Mouse (Mus musculus): ENCODE data around the gene Cysrt1. TPM values are rescaled to one million over a fixed set of nuclear protein-coding genes. Genes with fewer than 3 reads are reported as not detected.

The Cysrt1 gene
- polyA plus RNA-seq, 1 experiment from 2014 or later = 326 TPM

- no peaks in the 10 kb centered on the region for H3K36me3 ChIP-seq (ENCODE audit: control insufficient read depth, insufficient read depth, low read length)
- no peak within 1 kb of the TSS for H3K27ac ChIP-seq (replicated peaks)
- no peak for ATAC-seq (ENCODE audit: low FRiP score, low TSS enrichment)
- DNase-seq (ENCODE audit: low spot score) = no peak
- TF ChIP-seq CTCF (IDR thresholded peaks at IDR 0.05; ENCODE audit: low read depth) (no peak), EP300 (optimal IDR thresholded peaks at IDR 0.05) (no peak)
- no peak within 1 kb of the TSS for H3K4me2 ChIP-seq (replicated peaks; ENCODE audit: low read depth)
- H3K27me3 ChIP-seq (ENCODE audit: control insufficient read depth, insufficient read depth, low read length) = no peaks in the 10 kb centered on the region
- no peaks in the 10 kb centered on the region for H3K9me3 ChIP-seq (ENCODE audit: control insufficient read depth, low read length)
- no peaks in the 10 kb centered on the region for H3K4me1 ChIP-seq (replicated peaks; ENCODE audit: control insufficient read depth, insufficient read depth)
- no peak within 1 kb of the TSS for H3K4me3 ChIP-seq (ENCODE audit: low read depth, low read length)
- H3K9ac ChIP-seq (ENCODE audit: low read length) = no peak within 1 kb of the TSS
These were observed 23.8 kb downstream of the Cysrt1 start, which contains the start of gene Fam166a for GRCm38 (mm10) chr2:25218445-25218844. TSS of gene Fam166a (plus strand) at chr2:25218745.

- H3K4me1 ChIP-seq (replicated peaks; ENCODE audit: control insufficient read depth, insufficient read depth) = no peaks in the 10 kb centered on the region
- no peak overlapping the region for H3K4me2 ChIP-seq (replicated peaks; ENCODE audit: low read depth)
- no peak for TF ChIP-seq CTCF (IDR thresholded peaks at IDR 0.05; ENCODE audit: low read depth)
- TF ChIP-seq EP300 (optimal IDR thresholded peaks at IDR 0.05) = no peak
- DNase-seq (ENCODE audit: low spot score) (no peak), ATAC-seq (ENCODE audit: low FRiP score, low TSS enrichment) (no peak)
- H3K4me3 ChIP-seq (ENCODE audit: low read depth, low read length) = no peak overlapping the region
- H3K36me3 ChIP-seq (ENCODE audit: control insufficient read depth, insufficient read depth, low read length) = no peaks in the 10 kb centered on the region
- no peaks in the 10 kb centered on the region for H3K9me3 ChIP-seq (ENCODE audit: control insufficient read depth, low read length)
- no peak overlapping the region for H3K27ac ChIP-seq (replicated peaks)
- H3K9ac ChIP-seq (ENCODE audit: low read length) = no peak overlapping the region
- 53% methylated on average over 2 of the region's 2 CpGs for WGBS
- no peaks in the 10 kb centered on the region for H3K27me3 ChIP-seq (ENCODE audit: control insufficient read depth, insufficient read depth, low read length)
These were observed 24.6 kb downstream of the Cysrt1 start for GRCm38 (mm10) chr2:25217666-25218065.

- H3K4me3 ChIP-seq (ENCODE audit: low read depth, low read length) = no peak within 1 kb of the TSS
- WGBS = 70% methylated on average over 3 of the region's 3 CpGs
- 0 out of 2 replicates have a peak, but pooled peaks cover 2% of the 10 kb centered on the region for H3K4me1 ChIP-seq (replicated peaks; ENCODE audit: control insufficient read depth, insufficient read depth)
- H3K27me3 ChIP-seq (ENCODE audit: control insufficient read depth, insufficient read depth, low read length) = no peaks in the 10 kb centered on the region
- no peak within 1 kb of the TSS for H3K9ac ChIP-seq (ENCODE audit: low read length)
- H3K27ac ChIP-seq (replicated peaks) = no peak within 1 kb of the TSS
- TF ChIP-seq EP300 (optimal IDR thresholded peaks at IDR 0.05) = no peak
- TF ChIP-seq CTCF (IDR thresholded peaks at IDR 0.05; ENCODE audit: low read depth) = no peak
- H3K4me2 ChIP-seq (replicated peaks; ENCODE audit: low read depth) = no peak within 1 kb of the TSS
- ATAC-seq (ENCODE audit: low FRiP score, low TSS enrichment) (no peak), DNase-seq (ENCODE audit: low spot score) (no peak)
- H3K36me3 ChIP-seq (ENCODE audit: control insufficient read depth, insufficient read depth, low read length) = no peaks in the 10 kb centered on the region
- H3K9me3 ChIP-seq (ENCODE audit: control insufficient read depth, low read length) = no peaks in the 10 kb centered on the region
These were observed 27.8 kb downstream of the Cysrt1 start, which contains the start of gene Stpg3 for GRCm38 (mm10) chr2:25214444-25214843. TSS of gene Stpg3 (minus strand) at chr2:25214637.

GRCm38 (mm10) chr2:25213266-25213865 is 28.9 kb downstream of the Cysrt1 start:
- H3K4me2 ChIP-seq (replicated peaks; ENCODE audit: low read depth) = no peak overlapping the region
- H3K4me3 ChIP-seq (ENCODE audit: low read depth, low read length) = no peak overlapping the region
- H3K9ac ChIP-seq (ENCODE audit: low read length) = no peak overlapping the region
- no peak for DNase-seq (ENCODE audit: low spot score)
- H3K4me1 ChIP-seq (replicated peaks; ENCODE audit: control insufficient read depth, insufficient read depth) = 0 out of 2 replicates have a peak, but pooled peaks cover 2% of the 10 kb centered on the region
- no peak for ATAC-seq (ENCODE audit: low FRiP score, low TSS enrichment)
- TF ChIP-seq CTCF (IDR thresholded peaks at IDR 0.05; ENCODE audit: low read depth) = no peak
- TF ChIP-seq EP300 (optimal IDR thresholded peaks at IDR 0.05) = no peak
- no peak overlapping the region for H3K27ac ChIP-seq (replicated peaks)
- H3K27me3 ChIP-seq (ENCODE audit: control insufficient read depth, insufficient read depth, low read length) = no peaks in the 10 kb centered on the region
- WGBS = 62% methylated on average over 23 of the region's 23 CpGs
- no peaks in the 10 kb centered on the region for H3K36me3 ChIP-seq (ENCODE audit: control insufficient read depth, insufficient read depth, low read length)
- no peaks in the 10 kb centered on the region for H3K9me3 ChIP-seq (ENCODE audit: control insufficient read depth, low read length)

- H3K36me3 ChIP-seq (ENCODE audit: control insufficient read depth, insufficient read depth, low read length) = peaks cover 5% of the 10 kb centered on the region
- peak within 1 kb of the TSS; percentile 95 for H3K4me2 ChIP-seq (replicated peaks; ENCODE audit: low read depth)
- 0 out of 2 replicates have a peak, but pooled peaks cover 2% of the 10 kb centered on the region for H3K4me1 ChIP-seq (replicated peaks; ENCODE audit: control insufficient read depth, insufficient read depth)
- DNase-seq (ENCODE audit: low spot score) (peak; percentile 92), ATAC-seq (ENCODE audit: low FRiP score, low TSS enrichment) (peak; percentile 91)
- H3K27me3 ChIP-seq (ENCODE audit: control insufficient read depth, insufficient read depth, low read length) = no peaks in the 10 kb centered on the region
- no peaks in the 10 kb centered on the region for H3K9me3 ChIP-seq (ENCODE audit: control insufficient read depth, low read length)
- TF ChIP-seq CTCF (IDR thresholded peaks at IDR 0.05; ENCODE audit: low read depth) = peak; percentile 27; the same call in 1 of the 2 replicates
- TF ChIP-seq EP300 (optimal IDR thresholded peaks at IDR 0.05) = no peak
- peak within 1 kb of the TSS; percentile 83 for H3K4me3 ChIP-seq (ENCODE audit: low read depth, low read length)
- WGBS = under 1% methylated on average over 44 of the region's 44 CpGs
- H3K27ac ChIP-seq (replicated peaks) = peak within 1 kb of the TSS; percentile 92
- peak within 1 kb of the TSS; percentile 96 for H3K9ac ChIP-seq (ENCODE audit: low read length)
These were observed 31.1 kb downstream of the Cysrt1 start, which contains the start of gene Nelfb for GRCm38 (mm10) chr2:25211121-25211670. TSS of gene Nelfb (minus strand) at chr2:25211489.

- Histone ChIP-seq H3K4me2 (replicated peaks; ENCODE audit: low read depth) (peak overlapping the region; percentile 95), H3K4me1 (replicated peaks; ENCODE audit: control insufficient read depth, insufficient read depth) (0 out of 2 replicates have a peak, but pooled peaks cover 2% of the 10 kb centered on the region), H3K9me3 (ENCODE audit: control insufficient read depth, low read length) (no peaks in the 10 kb centered on the region), H3K27ac (replicated peaks) (peak overlapping the region; percentile 92), H3K27me3 (ENCODE audit: control insufficient read depth, insufficient read depth, low read length) (no peaks in the 10 kb centered on the region), H3K36me3 (ENCODE audit: control insufficient read depth, insufficient read depth, low read length) (peaks cover 7% of the 10 kb centered on the region), H3K9ac (ENCODE audit: low read length) (peak overlapping the region; percentile 96), H3K4me3 (ENCODE audit: low read depth, low read length) (peak overlapping the region; percentile 83)
- TF ChIP-seq EP300 (optimal IDR thresholded peaks at IDR 0.05) = no peak
- no peak for TF ChIP-seq CTCF (IDR thresholded peaks at IDR 0.05; ENCODE audit: low read depth)
- under 1% methylated on average over 24 of the region's 24 CpGs for WGBS
- no peak for ATAC-seq (ENCODE audit: low FRiP score, low TSS enrichment)
- peak; percentile 21 for DNase-seq (ENCODE audit: low spot score)
These were observed 31.6 kb downstream of the Cysrt1 start for GRCm38 (mm10) chr2:25210686-25211085.
